Mouse (Mus musculus): ENCODE data around the gene Fam131c.

GRCm38 (mm10) chr4:141327075-141327474 is 40.9 kb upstream of the Fam131c start:
- TF ChIP-seq CTCF (IDR thresholded peaks at IDR 0.05; ENCODE audit: borderline replicate concordance, insufficient read depth, low read depth, low read length): no peak
- no peak for TF ChIP-seq POLR2A (IDR thresholded peaks at IDR 0.05; ENCODE audit: borderline replicate concordance, insufficient read depth, low read length)
